Mouse (Mus musculus) megakaryocyte-erythroid progenitor cell, adult 5 weeks (primary cell): ENCODE measurements around the gene Smpd4. TPM values are rescaled to one million over a fixed set of nuclear protein-coding genes. Genes with fewer than 3 reads are reported as not detected.

Experiments used
- polyA plus RNA-seq: library from polyadenylated mRNA; stranded (reverse); fragments of >175 nt; gene quantifications from 2 replicates; pipeline ENCODE4 v1.2.3, GENCODE M21; 2012

The Smpd4 gene
- polyA plus RNA-seq: 17.5 and 23.1 TPM in 2 replicates

DNA sequence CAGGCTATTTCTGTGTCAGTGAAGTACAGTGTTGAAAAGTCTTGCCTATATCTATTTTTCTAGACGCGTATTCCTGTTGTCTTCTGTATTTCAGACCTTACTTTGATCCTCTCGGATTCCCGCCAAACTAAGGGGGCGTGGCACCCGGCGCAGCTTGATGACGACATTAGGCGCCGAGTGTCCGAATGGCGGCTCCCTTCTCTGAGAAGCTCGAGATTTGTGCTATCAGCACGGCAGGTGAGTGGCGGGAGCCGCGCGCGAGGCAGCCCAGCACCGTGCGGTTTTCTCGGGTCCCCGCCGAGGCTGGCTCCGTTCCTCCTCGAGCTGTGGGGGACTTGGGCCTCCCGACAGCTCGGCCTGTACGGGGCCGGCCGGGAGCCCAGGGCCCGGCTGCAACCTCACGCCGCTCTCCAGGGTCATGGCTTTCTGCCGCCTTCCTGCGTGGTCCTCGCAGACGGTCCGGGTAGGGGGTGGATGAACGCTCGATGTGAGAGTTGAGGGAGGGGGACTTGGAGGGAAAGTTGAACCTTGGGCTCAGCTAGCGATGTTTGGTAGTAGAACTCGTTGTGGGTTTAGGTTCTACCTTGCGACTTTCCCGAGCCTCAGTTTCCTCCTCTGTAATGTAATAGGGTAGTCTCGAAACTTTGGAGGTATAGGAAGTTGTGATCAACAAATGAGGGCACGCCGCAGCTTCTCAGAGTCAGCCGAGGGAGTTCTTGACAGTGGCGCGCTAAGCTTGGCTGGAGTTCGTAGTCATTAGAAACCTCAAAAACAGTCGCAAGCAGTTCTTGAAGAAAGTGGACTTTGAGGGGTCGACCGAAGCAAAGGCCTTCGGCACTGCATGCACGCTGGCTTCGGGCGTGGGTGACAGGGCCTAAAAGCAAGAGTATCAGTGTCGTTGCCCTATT lies at the start of gene Smpd4:
Smpd4 (plus strand) TSS at position 157 of the 908 bp plus-strand sequence.

DNA sequence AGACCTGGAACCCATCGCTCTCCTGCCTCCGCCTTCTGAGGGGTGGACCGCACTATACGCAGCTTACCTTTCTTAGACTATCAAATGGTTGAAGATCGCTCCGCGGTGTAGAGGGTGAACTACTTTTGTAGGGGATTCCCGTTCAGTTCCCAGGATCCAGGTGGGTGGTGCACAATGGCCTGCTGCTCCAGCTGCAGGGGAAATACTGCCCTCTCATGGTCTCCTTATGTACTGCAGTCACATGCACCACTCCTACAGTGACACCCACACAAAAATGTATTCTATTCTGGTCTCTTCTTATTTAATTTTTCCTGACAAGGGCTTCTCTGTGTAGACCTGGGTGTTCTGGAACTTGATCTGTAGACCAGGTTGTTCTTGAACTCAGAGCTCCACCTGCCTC lies 36.1 kb upstream of the Smpd4 start, which contains the start of gene Slc7a4:
Slc7a4 (minus strand) TSS at position 151 of the 400 bp plus-strand sequence.

DNA sequence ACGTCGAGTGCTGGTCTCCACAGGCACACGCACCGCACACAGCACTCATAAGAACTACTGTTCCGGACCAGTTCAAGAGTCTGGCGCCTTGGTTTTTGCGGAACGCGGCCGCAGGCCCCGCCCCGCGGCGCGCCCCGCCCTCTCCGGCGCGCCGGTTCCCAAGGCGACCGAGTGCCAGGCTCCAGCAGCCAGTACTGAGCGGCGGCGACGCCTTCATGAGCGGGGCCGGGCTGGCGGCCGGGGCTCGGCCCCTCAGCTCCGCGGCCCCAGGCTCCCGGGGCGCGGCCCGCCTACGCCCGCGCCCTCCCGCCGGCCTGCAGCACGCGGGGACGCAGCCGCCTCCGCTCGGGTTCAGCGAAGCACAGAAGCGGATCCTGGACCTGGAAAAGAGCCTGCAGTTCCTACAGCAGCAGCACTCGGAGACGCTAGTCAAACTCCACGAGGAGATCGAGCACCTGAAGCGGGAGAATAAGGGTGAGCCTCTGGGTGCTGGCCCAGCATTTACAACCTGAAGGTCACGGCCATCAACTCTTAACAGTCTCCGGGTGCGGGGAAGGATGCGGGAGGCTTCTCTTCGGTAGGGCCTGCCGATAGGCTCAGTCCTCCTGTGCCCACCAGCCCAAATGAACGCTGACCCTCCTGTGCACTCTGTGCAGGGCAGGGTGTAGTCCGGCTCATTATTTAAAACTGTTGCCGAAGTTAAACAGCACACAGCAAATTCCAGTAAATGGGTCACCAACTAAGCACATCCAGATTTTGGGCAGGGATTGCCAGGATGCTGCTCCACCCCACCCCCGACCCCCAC lies 27.4 kb downstream of the Smpd4 start, which contains the start of gene Ccdc74a:
Ccdc74a (plus strand) TSS at position 161 of the 805 bp plus-strand sequence.

Other genes with a start within 250 kb of the Smpd4 start
- gene Snap29, start 213.4 kb upstream of the Smpd4 start, polyA plus RNA-seq: 3.4 and 4.4 TPM in 2 replicates
- gene Pi4ka, start 213.0 kb upstream of the Smpd4 start, polyA plus RNA-seq: 25.8 and 26.5 TPM in 2 replicates
- gene Crkl, start 167.4 kb upstream of the Smpd4 start, polyA plus RNA-seq: 23.0 and 23.5 TPM in 2 replicates
- 0.02 and 0.09 TPM in 2 replicates for gene Aifm3, start 129.7 kb upstream of the Smpd4 start, polyA plus RNA-seq
- 38.5 and 42.1 TPM in 2 replicates for gene Lztr1, start 110.7 kb upstream of the Smpd4 start, polyA plus RNA-seq
- 117 and 148 TPM in 2 replicates for gene Thap7, start 88.2 kb upstream of the Smpd4 start, polyA plus RNA-seq
- not detected in 2 replicates for gene Lrrc74b, start 58.1 kb upstream of the Smpd4 start, polyA plus RNA-seq
- gene P2rx6, start 57.5 kb upstream of the Smpd4 start, polyA plus RNA-seq: 0.03 TPM in 1 of 2 replicates, not detected in the other
- gene Slc7a4, start 36.1 kb upstream of the Smpd4 start, polyA plus RNA-seq: 2.7 and 3.6 TPM in 2 replicates
- gene Ccdc74a, start 27.1 kb downstream of the Smpd4 start, polyA plus RNA-seq: 2.5 and 3.0 TPM in 2 replicates
- 181 and 185 TPM in 2 replicates for gene Med15, start 113.5 kb downstream of the Smpd4 start, polyA plus RNA-seq
- gene Klhl22, start 140.3 kb downstream of the Smpd4 start, polyA plus RNA-seq: 23.5 and 34.0 TPM in 2 replicates
- 0.68 and 1.5 TPM in 2 replicates for gene Scarf2, start 177.9 kb downstream of the Smpd4 start, polyA plus RNA-seq
- gene B830017H08Rik, start 213.8 kb downstream of the Smpd4 start, polyA plus RNA-seq: not detected in 2 replicates
- 0.66 and 2.2 TPM in 2 replicates for gene Car15, start 219.0 kb downstream of the Smpd4 start, polyA plus RNA-seq